Mouse (Mus musculus) limb, embryonic 13.5 days (tissue): Measurements from ENCODE around the gene Cgnl1. TPM values are rescaled to one million over a fixed set of nuclear protein-coding genes. Genes with fewer than 3 reads are reported as not detected.

Experiments used
- ATAC-seq: fragments of 200-750 bp; cut with Nextera tagmentation; 2 replicates; pipeline ENCODE4 v1.8.0; 2017; ENCODE audit warnings: low read depth, moderate number of reproducible peaks, moderate TSS enrichment; ENCODE audit not compliant: low FRiP score
- H3K27ac ChIP-seq: fragments of 300-500 bp; sonication (generic); 2 replicates; pipeline ENCODE4 v1.5.1; 2015; ENCODE audit warnings: inconsistent platforms, mild to moderate bottlenecking, moderate library complexity
- H3K27me3 ChIP-seq: fragments of 300-500 bp; sonication (generic); 2 replicates; pipeline ENCODE4 v1.6.1; 2015; ENCODE audit warnings: mild to moderate bottlenecking, inconsistent platforms
- H3K36me3 ChIP-seq: fragments of 300-500 bp; sonication (generic); 2 replicates; pipeline ENCODE4 v1.6.1; 2015; ENCODE audit warnings: inconsistent platforms, mild to moderate bottlenecking, moderate library complexity
- H3K4me1 ChIP-seq: fragments of 300-500 bp; sonication (generic); 2 replicates; pipeline ENCODE4 v1.6.1; 2015; ENCODE audit warnings: inconsistent platforms
- H3K4me2 ChIP-seq: fragments of 300-500 bp; sonication (generic); replicated peaks from 2 replicates; pipeline ENCODE4 v1.6.1; 2015; ENCODE audit warnings: inconsistent platforms, mild to moderate bottlenecking, moderate library complexity
- H3K4me3 ChIP-seq: fragments of 300-500 bp; sonication (generic); 2 replicates; pipeline ENCODE4 v1.5.1; 2015; ENCODE audit warnings: moderate library complexity, mild to moderate bottlenecking, inconsistent platforms
- H3K9ac ChIP-seq: fragments of 300-500 bp; sonication (generic); 2 replicates; pipeline ENCODE4 v1.6.1; 2015; ENCODE audit warnings: mild to moderate bottlenecking, inconsistent platforms
- H3K9me3 ChIP-seq: fragments of 300-500 bp; sonication (generic); 2 replicates; pipeline ENCODE4 v1.6.1; 2016; ENCODE audit warnings: inconsistent platforms
- WGBS: fragments of 180-500 bp; shearing (Covaris S2); methylation state at CpG from one replicate; pipeline ENCODE4 v1.1.7; 2015; 5-methylcytosine and 5-hydroxymethylcytosine counted together
- polyA plus RNA-seq: library from polyadenylated mRNA; unstranded; fragments of >200 nt; fragmentation: Nextera tagmentation; extraction: Ambion mirVana; gene quantifications from 2 replicates; pipeline ENCODE4 v1.2.1, GENCODE M21; 2015

The Cgnl1 gene
- polyA plus RNA-seq, result 11.3 and 13.6 TPM in 2 replicates

- H3K9me3 ChIP-seq, result no peaks in the 10 kb centered on the region
- no peaks in the 10 kb centered on the region for H3K36me3 ChIP-seq
- ATAC-seq, result peak; percentile 85; the same call in 1 of the 2 replicates
- H3K27ac ChIP-seq, result peak within 1 kb of the TSS; percentile 61; the same call in 1 of the 2 replicates
- H3K27me3 ChIP-seq, result peaks cover 9% of the 10 kb centered on the region; the same call in 1 of the 2 replicates
- peak within 1 kb of the TSS; percentile 88 for H3K4me2 ChIP-seq
- H3K4me3 ChIP-seq, result peak within 1 kb of the TSS; percentile 68
- H3K4me1 ChIP-seq, result peaks cover 22% of the 10 kb centered on the region
- WGBS, result under 1% methylated on average over 49 of the region's 67 CpGs
- peak within 1 kb of the TSS; percentile 84 for H3K9ac ChIP-seq
Observed at GRCm38 (mm10) chr9:71770991-71771767, at the start of gene Cgnl1. Gene Cgnl1, minus strand, starts transcription at chr9:71771602.

DNA sequence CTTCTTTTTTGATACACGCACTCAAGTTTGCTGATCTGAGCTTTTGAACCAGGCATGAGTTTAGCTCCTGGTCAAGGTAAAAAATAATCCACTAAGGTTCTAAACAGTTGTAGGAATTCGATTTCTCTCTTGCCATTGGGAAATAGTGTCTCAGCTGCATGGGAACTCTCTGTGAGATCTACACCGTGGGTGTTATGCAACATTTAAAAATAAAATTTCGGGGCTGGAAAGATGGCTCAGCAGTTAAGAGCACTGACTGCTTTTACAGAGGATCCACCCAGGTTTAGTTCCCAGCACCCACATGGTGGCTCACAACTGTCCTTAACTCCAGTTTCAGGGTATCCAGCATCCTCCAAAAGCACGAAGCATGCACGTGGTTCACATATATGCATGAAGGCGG, 47.1 kb upstream of the Cgnl1 start:
- Histone ChIP-seq H3K27ac (no peak overlapping the region), H3K4me2 (no peak overlapping the region), H3K36me3 (no peaks in the 10 kb centered on the region), H3K4me1 (no peaks in the 10 kb centered on the region), H3K4me3 (no peak overlapping the region), H3K9me3 (no peaks in the 10 kb centered on the region), H3K9ac (no peak overlapping the region), H3K27me3 (no peaks in the 10 kb centered on the region)
- 87% methylated on average over 7 of the region's 7 CpGs for WGBS
- no peak for ATAC-seq

GRCm38 (mm10) chr9:71816121-71816520, 44.7 kb upstream of the Cgnl1 start:
- Histone ChIP-seq H3K4me1 (no peaks in the 10 kb centered on the region), H3K27me3 (no peaks in the 10 kb centered on the region), H3K9me3 (no peaks in the 10 kb centered on the region), H3K36me3 (no peaks in the 10 kb centered on the region), H3K4me2 (no peak overlapping the region), H3K27ac (no peak overlapping the region), H3K4me3 (no peak overlapping the region), H3K9ac (no peak overlapping the region)
- 52% methylated on average over 3 of the region's 3 CpGs for WGBS
- no peak; the same call in 1 of the 2 replicates for ATAC-seq

GRCm38 (mm10) chr9:71813565-71813964, 42.2 kb upstream of the Cgnl1 start:
- Histone ChIP-seq H3K4me1 (0 out of 2 replicates have a peak, but pooled peaks cover 5% of the 10 kb centered on the region), H3K4me3 (no peak overlapping the region), H3K36me3 (no peaks in the 10 kb centered on the region), H3K27me3 (no peaks in the 10 kb centered on the region; the same call in none of the 2 replicates), H3K9ac (no peak overlapping the region), H3K9me3 (no peaks in the 10 kb centered on the region), H3K27ac (no peak overlapping the region), H3K4me2 (no peak overlapping the region)
- 88% methylated on average over 3 of the region's 3 CpGs for WGBS
- no peak for ATAC-seq

DNA sequence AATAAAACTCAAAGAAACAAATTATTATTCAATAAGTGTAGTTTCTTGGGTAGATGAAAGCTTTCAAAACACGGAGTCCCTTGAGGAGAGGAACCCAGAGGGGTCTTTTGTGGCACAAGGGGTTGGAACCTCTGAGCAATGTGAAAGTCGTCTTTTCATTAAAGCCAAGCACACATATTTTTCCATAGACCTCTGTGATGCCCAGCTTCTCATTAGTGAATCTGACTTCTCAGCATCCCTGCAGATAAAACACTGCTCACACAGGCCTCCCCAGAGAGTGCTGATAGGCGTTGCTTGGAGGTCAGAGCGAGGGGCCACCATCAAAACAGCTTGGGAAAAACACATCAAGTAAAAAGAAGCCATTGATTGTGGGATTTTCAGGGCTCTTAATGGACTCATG, 41.5 kb upstream of the Cgnl1 start:
- no peaks in the 10 kb centered on the region for H3K9me3 ChIP-seq
- WGBS, result 47% methylated on average over 4 of the region's 4 CpGs
- H3K9ac ChIP-seq, result no peak overlapping the region
- H3K4me2 ChIP-seq, result no peak overlapping the region
- no peak overlapping the region for H3K4me3 ChIP-seq
- 0 out of 2 replicates have a peak, but pooled peaks cover 5% of the 10 kb centered on the region for H3K4me1 ChIP-seq
- no peak overlapping the region for H3K27ac ChIP-seq
- H3K36me3 ChIP-seq, result no peaks in the 10 kb centered on the region
- no peaks in the 10 kb centered on the region; the same call in none of the 2 replicates for H3K27me3 ChIP-seq
- ATAC-seq, result no peak

DNA sequence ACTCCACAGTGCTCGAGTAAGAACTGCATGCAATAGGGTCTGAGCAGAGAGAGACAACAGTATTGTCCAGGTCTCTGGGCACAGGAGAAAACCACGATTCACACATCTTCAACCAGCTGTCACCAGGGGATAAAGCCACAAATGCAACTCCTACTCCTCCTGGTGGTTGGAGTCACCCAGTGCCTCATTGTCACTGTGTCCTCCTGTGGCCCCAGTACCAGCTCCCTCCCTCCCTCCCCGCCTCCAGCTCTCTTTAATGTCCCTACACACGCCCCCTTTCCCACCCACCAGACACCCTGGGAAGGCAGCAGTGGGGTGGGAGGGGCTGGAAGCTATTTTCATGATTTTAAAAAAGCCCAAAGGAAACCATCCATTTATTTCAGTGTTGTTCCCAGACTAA, 41.0 kb upstream of the Cgnl1 start:
- 25% methylated on average over 4 of the region's 4 CpGs for WGBS
- Histone ChIP-seq H3K4me2 (no peak overlapping the region), H3K27me3 (no peaks in the 10 kb centered on the region; the same call in none of the 2 replicates), H3K9ac (no peak overlapping the region), H3K4me3 (no peak overlapping the region), H3K36me3 (no peaks in the 10 kb centered on the region), H3K27ac (no peak overlapping the region), H3K4me1 (0 out of 2 replicates have a peak, but pooled peaks cover 5% of the 10 kb centered on the region), H3K9me3 (no peaks in the 10 kb centered on the region)
- ATAC-seq, result no peak

GRCm38 (mm10) chr9:71811404-71811803, 40.0 kb upstream of the Cgnl1 start:
- Histone ChIP-seq H3K4me1 (0 out of 2 replicates have a peak, but pooled peaks cover 5% of the 10 kb centered on the region), H3K9ac (no peak overlapping the region), H3K36me3 (no peaks in the 10 kb centered on the region), H3K27ac (no peak overlapping the region), H3K4me3 (no peak overlapping the region), H3K9me3 (no peaks in the 10 kb centered on the region), H3K27me3 (no peaks in the 10 kb centered on the region; the same call in none of the 2 replicates), H3K4me2 (no peak overlapping the region)
- ATAC-seq, result no peak
- WGBS, result 69% methylated on average over 5 of the region's 5 CpGs

- Histone ChIP-seq H3K4me1 (0 out of 2 replicates have a peak, but pooled peaks cover 5% of the 10 kb centered on the region), H3K4me3 (no peak overlapping the region), H3K9ac (no peak overlapping the region), H3K36me3 (no peaks in the 10 kb centered on the region), H3K27me3 (no peaks in the 10 kb centered on the region; the same call in none of the 2 replicates), H3K27ac (no peak overlapping the region), H3K4me2 (no peak overlapping the region), H3K9me3 (no peaks in the 10 kb centered on the region)
- ATAC-seq, result no peak
- 78% methylated on average over 2 of the region's 2 CpGs for WGBS
Observed at GRCm38 (mm10) chr9:71810723-71811122, 39.3 kb upstream of the Cgnl1 start.

- Histone ChIP-seq H3K9ac (no peak overlapping the region), H3K36me3 (no peaks in the 10 kb centered on the region), H3K9me3 (no peaks in the 10 kb centered on the region), H3K27ac (no peak overlapping the region), H3K27me3 (no peaks in the 10 kb centered on the region; the same call in none of the 2 replicates), H3K4me3 (no peak overlapping the region), H3K4me1 (peaks cover 5% of the 10 kb centered on the region; the same call in 1 of the 2 replicates), H3K4me2 (peak overlapping the region; percentile 31)
- WGBS, result 38% methylated on average over 11 of the region's 11 CpGs
- no peak for ATAC-seq
Observed at GRCm38 (mm10) chr9:71808640-71809254, 37.3 kb upstream of the Cgnl1 start.

DNA sequence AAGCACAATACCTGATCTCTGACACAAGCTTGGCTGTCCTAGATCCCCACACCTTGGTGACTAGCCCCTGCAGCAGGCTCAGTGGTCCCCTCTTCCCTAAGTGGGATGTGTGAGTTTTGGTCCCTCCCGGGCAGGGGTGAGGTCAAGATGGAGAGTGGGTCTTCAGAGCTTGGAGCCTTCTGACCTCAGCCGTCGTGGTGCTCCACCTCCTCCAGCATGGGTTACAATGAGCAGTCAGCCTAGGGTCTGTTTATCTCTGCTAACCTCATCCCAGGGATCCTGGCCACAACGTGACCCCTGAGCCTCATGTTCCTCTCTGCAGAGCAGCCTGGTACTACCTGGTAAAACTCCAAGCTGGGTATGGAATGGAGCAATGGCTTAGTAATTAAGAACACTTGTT, 36.4 kb upstream of the Cgnl1 start:
- no peak overlapping the region for H3K4me2 ChIP-seq
- H3K4me3 ChIP-seq, result no peak overlapping the region
- H3K27ac ChIP-seq, result no peak overlapping the region
- no peaks in the 10 kb centered on the region for H3K36me3 ChIP-seq
- no peaks in the 10 kb centered on the region; the same call in none of the 2 replicates for H3K27me3 ChIP-seq
- H3K4me1 ChIP-seq, result peaks cover 11% of the 10 kb centered on the region
- 41% methylated on average over 4 of the region's 4 CpGs for WGBS
- no peak overlapping the region for H3K9ac ChIP-seq
- no peak for ATAC-seq
- H3K9me3 ChIP-seq, result no peaks in the 10 kb centered on the region

- Histone ChIP-seq H3K9ac (no peak overlapping the region), H3K4me3 (no peak overlapping the region), H3K36me3 (no peaks in the 10 kb centered on the region), H3K9me3 (no peaks in the 10 kb centered on the region), H3K4me2 (no peak overlapping the region), H3K27me3 (no peaks in the 10 kb centered on the region; the same call in none of the 2 replicates), H3K4me1 (peaks cover 11% of the 10 kb centered on the region), H3K27ac (no peak overlapping the region)
- 5% methylated on average over 2 of the region's 2 CpGs for WGBS
- no peak for ATAC-seq
Observed at GRCm38 (mm10) chr9:71806422-71806805, 35.0 kb upstream of the Cgnl1 start.
